Mouse (Mus musculus) adrenal gland, postnatal 10 days (tissue): Measurements from ENCODE around the gene Nod2. TPM values are rescaled to one million over a fixed set of nuclear protein-coding genes. Genes with fewer than 3 reads are reported as not detected.

Source experiments
- DNase-seq: peaks from one replicate; pipeline ENCODE4 v3.0.0; 2021; ENCODE audit warnings: mixed read lengths
- total RNA-seq, 2 experiments: library from RNA; stranded (reverse); gene quantifications; 2 replicates each; pipeline ENCODE4 v1.2.3; 2021

Gene Nod2
- total RNA-seq, 2 experiments from 2014 or later, result 0.94 to 1.1 TPM

GRCm38 (mm10) chr8:88677071-88677470, 30.0 kb downstream of the Nod2 start:
- DNase-seq, result no peak

GRCm38 (mm10) chr8:88680566-88680965, 33.5 kb downstream of the Nod2 start:
- DNase-seq, result no peak

GRCm38 (mm10) chr8:88681046-88681445, 33.9 kb downstream of the Nod2 start:
- DNase-seq, result no peak

DNA sequence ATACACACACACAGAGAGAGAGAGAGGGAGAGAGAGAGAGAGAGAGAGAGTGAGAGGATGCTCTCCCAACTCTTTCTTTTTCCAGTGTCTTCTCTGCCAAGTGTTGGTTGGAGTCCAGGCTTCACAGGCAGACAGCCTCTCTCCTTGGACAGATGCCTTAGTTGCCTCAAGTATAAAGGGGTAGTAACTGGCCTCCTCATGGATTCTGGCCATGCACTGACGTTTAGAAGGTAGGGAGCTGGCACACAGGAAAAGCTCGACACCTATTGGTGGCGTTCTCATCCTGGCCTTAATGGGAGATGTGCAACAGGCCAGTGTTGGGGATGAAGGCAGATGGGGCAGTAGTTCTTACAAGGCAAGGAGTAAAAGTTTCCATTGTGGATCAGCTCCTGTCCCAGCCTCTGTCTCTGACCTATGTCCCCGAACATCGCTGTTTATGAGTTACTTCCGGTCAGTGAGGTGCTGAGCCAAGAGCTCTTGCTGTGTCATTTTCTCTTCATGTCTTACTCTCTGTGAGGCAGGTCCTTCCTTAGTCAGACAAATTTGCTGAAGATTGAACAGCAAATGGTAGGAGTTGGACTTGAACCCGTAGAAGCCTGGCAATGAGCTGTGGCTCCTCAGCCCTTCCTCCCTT, 36.7 kb downstream of the Nod2 start:
- DNase-seq, result no peak

DNA sequence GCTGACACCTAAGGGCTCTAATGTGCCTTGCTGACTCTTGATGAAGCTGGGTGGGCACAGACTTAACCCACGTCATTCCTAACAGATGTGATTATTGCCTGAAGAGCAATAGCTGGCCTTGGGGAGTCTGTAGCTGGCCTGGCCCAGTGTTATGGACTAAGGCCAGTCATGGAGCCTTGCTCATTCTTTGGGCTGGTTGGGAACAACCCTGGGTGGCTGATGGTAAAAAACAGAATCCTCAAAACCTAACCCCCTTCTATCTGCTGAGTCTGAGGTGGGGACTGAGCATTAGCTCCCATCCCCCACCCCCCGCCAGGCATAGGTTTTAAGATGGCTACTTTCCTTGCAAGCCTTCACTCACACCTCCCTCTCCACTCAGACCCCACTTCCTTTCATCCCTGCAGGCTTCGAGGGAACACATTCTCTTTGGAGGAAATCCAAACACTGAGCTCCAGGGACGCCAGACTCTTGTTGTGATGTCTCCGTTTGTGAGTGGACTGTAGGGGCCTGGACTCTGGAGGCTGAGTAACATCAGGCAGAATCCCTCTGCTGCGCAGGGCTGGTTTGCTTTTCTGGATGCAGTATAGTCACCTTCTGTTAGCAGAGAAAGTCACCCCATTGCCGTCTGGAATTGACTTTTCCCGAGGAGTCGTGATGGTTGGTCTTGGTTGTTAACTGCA, 39.3 kb downstream of the Nod2 start:
- DNase-seq, result no peak

GRCm38 (mm10) chr8:88686906-88687235, 39.8 kb downstream of the Nod2 start:
- DNase-seq, result no peak

GRCm38 (mm10) chr8:88689151-88689550, 42.0 kb downstream of the Nod2 start:
- DNase-seq, result no peak

DNA sequence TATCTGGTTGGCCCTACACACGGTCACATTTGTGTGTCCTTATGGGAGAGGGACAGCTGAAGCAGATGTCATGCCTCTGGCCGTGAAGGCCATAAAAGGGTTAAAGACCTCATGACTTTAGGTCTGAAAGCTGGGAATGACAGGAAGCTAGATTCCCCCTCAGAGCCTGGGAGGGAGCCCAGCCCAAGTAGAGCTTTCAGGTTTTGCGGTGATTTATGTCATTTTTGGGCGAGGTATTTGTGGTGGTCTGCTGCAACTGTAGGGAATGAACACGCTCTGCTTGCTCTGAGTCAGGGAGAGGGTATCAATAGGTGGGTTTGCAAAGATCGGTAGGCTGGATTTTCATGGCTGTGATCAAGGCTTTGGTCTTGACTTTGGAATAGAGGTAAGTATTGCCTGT, 42.8 kb downstream of the Nod2 start:
- no peak for DNase-seq

DNA sequence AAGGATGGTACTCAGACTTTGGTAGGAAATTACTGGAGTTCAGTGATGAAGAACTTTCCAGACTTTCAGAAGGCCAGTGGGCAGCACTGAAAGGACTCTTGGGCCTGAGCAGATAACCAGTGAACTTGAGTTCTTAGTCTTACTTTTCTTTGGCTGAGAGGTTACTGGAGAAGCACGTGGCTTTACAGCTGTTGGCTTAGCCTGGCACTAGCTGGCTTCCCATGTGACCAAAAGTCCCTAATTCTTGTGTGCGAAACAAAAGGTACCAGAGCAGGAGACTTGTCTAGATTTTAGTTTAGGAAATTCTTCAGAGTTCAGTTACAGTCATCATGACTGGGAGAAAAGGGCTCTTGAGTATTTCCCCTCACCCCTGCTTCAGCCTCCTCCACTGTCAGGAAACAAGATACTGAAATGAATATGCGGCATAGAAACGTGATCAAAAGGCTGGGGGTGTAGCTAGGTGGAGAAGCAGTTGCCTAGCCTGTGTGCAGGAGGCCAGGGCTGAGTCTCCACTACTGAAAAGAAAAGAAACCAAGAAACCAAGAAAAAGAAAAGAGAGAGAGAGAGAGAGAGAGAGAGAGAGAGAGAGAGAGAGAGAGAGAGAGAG, 44.3 kb downstream of the Nod2 start:
- no peak for DNase-seq

DNA sequence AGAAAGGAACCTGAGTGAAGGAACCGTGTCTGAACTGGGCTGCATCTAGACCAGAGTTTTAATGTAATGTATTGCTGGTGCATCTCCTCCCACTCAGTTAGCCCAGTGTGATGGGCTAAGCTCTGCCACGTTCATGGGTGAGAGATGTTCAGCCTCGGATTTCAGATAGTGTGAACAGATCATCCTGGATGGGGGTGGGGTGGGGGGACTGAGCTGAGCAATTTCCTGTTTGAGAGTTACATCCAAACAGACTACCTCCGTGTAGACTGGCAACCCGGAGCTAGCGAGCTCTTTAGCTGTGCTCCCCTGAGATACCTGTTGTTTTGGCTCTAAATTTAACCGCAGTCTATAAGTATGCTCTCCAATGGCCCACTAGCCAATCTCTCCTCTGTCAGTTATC, 44.8 kb downstream of the Nod2 start:
- no peak for DNase-seq

DNA sequence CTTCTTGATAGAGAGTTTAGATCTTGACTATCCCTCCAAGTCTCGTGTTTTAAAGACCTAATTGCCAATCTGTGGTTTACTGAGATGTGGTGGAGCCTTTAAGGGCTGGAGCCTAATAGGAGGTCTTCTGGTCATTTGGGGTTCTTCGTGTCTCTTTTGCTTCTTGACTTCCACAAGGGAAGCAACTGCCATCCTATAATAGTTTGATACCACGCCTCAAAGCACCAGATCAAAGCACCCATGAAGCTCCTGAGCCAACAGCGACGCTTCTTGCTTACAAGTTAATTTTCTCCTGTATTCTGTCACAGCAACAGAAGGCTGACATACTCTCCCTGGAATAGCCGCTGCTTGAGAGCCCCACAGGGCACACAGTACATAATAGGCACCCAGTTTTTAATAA, 45.8 kb downstream of the Nod2 start:
- no peak for DNase-seq

- no peak for DNase-seq
Measured at GRCm38 (mm10) chr8:88693376-88693775, 46.3 kb downstream of the Nod2 start.

DNA sequence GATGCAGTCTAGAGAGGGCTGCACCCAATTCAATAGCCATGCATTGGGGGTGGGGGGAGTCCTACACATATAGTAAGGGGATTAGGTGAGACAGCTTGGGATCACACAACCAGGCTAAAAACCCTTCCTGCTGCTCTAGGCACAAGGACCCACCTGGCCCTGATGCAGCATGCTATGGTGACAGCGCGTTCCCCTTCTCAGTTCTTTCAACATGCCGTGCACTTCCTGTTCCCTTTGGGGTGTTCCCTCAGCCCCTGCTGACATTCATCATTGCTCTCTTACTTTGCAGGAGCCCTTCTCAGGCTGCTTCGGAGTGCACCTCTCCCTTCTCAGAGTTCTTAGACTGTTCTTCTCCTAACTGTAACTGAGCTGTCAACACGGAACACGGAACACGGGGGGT, 47.2 kb downstream of the Nod2 start:
- no peak for DNase-seq

DNA sequence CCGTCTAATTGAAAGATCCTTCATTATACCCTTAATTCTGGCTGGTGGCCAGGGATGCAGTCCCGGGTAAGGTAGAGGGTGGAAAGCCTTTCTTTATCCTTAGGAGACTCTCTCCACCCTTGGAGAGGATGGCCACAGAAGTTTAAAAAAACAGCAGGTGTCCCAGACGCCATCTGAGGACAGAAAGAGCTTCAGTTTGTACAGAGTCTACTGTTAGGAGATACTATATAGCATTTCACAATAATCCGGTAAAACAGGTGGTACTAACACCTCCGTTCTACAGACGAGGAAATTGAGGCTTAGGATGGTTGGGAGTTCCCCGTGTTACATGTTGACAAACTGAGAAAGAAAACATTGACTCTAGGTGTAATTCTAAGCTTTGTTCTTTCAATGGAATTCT, 49.1 kb downstream of the Nod2 start:
- peak; percentile 7 for DNase-seq

DNA sequence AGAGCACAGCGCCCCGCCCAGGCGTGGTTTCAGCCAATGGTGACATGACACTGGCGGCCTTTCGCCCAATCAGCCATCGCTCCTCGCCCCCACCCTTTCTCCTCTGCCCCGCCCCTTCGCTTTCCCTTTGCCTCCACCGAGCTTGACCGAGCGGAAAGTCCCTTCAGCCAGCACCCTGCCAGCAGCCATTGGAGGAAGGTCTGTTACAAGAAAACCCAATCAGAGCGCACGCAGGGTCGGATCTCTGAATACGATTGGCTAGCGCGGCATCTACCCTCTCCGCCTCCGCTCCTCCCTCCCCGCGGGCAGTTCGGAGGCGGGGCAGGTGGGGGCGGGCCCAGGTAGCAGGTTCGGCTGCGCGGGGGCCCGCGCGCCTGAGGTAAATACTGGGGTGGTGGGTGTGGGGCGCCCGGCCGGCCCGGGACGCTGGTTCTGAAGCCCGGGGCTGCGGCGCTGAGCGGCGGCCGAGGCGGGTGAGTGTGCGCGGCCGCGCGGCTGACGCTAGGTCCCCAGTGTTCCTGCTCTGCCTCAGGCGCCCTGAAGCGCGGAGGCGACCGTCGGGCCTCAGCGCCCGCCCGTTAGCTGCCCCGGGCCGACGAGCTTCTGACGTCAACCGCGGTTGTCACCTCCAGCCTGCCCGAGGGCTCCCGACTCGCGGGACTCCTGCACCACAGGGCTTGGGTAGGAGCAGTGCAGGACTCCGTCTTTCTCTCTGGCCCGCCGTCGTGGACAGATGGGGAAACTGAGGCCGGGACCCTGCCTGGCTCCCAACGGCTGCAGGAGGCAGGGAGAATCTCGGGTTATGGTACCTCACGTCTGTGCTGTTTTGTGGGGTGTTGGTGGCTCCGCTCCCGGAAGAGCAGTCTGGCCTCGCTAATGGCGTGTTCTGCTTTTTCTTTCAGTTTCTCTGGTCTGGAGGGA, 49.9 kb downstream of the Nod2 start, which contains the start of gene Cyld:
Gene Cyld, plus strand, starts transcription at position 308 of the 921 bp plus-strand sequence.
- DNase-seq, result peak; percentile 98

GRCm38 (mm10) chr8:88697642-88698031, 50.5 kb downstream of the Nod2 start:
- DNase-seq, result peak; percentile 61

DNA sequence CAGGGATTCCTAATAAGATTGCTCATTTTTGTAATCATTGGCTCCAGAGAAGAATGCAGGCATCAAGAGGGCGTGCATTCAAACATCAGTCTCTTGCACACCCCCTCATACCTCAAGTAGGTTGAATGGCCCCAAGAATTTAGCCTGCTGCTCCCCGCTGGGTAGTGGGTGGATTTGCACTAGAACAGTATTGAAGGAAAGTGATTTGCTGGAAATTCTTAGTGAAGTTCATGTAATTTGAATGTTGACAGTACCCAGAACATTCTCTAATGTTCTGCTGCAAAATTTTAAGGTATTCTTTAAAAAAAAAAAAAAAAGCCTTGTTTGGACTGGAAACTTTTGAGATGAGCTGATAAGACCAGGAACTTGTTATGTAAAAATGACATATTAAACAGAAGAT, 50.9 kb downstream of the Nod2 start:
- DNase-seq, result no peak

GRCm38 (mm10) chr8:88701611-88702010, 54.5 kb downstream of the Nod2 start:
- DNase-seq, result no peak

DNA sequence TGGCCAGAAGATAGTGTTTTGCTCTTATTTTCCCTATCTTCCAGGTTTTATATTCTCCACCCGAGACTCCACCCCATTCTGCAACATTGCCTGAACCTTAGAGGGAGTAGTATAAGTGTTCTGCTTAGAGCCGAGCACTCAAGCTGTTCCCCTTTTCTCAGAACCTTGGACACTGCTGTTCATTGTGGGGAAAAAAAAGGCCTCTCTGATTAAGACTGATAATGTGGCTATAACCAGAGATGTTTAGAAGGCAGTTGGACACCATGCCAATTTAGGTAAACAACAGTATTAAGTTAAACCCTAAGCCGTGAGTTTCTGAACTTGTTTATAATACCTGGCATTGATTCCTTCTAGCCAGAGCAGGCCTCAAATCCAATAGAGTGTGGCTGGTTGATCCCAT, 55.7 kb downstream of the Nod2 start:
- DNase-seq, result no peak

DNA sequence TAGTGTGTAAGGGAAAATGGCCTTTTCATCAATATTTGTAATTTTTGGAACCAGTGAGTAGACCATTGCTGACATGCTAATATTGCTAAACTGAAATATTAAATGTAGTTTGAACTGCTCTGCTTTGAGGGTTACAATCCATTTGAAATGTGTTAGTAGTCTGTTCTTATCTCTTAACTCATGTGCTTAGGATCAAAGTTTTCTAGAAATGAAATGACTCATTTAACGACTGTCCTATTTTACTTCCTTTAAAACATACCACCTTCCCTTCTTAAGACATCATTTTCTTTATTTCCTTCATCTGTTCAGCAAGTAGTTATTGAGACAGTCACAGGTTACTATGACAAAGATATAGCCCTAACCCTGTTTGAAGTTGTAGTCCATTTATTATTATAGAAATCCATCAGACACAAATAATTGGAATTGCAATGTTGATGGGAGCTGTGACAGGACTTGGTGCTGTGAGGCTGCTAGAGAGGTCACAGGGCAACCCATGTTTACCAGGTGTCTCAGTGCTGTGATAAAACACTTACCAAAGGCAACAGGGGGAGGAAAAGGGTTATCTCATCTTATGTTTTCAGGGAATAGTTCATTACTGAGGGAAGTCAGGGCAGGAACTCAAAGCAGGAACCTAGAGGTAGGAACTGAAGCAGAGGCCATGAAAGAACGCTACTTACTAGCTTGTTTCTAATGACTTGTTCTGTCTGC, 76.3 kb downstream of the Nod2 start:
- no peak for DNase-seq
